Mouse (Mus musculus): ENCODE data around the gene Asphd2.

- TF ChIP-seq CTCF (IDR thresholded peaks at IDR 0.05; ENCODE audit: low read depth, low read length) (no peak), POLR2AphosphoS5 (IDR thresholded peaks at IDR 0.05; ENCODE audit: insufficient replicate concordance, low read depth, low read length) (no peak), TAL1 (conservative IDR thresholded peaks at IDR 0.05; ENCODE audit: low read depth, low read length) (no peak), GATA1 (IDR thresholded peaks at IDR 0.05; ENCODE audit: borderline replicate concordance, low read length) (no peak), GATA2 (IDR thresholded peaks at IDR 0.05; ENCODE audit: borderline replicate concordance, low read depth, low read length) (no peak)
These were observed 50.3 kb downstream of the Asphd2 start for GRCm38 (mm10) chr5:112344092-112344960.

Measured in G1E (cell line).